Mouse (Mus musculus): Measurements from ENCODE around the gene AI464131. TPM values are rescaled to one million over a fixed set of nuclear protein-coding genes. Genes with fewer than 3 reads are reported as not detected.

AI464131 gene
- polyA plus RNA-seq, 1 experiment from 2014 or later, result 4.1 TPM

DNA sequence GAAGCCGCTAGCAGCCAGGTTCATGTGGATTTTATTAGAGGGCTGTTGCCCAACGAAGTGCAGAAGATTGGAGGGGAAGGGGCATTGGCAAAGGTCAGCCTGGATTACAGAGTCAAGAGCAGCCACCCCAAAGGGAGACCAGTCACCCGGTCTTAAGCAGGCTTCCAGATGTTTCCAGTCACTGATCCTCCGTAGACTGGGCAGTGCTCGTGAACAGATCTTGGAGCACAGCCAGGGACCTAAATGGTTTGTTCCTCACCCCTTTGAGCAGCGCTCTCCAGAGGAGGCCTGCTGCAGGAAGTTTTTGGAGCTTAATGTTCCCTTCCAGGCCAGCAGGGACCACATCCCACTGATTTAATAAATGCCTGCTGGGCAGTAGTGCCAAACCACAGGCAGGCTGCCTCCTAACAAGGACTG lies 21.3 kb downstream of the AI464131 start:
- Histone ChIP-seq H3K27me3 (peaks cover 20% of the 10 kb centered on the region), H3K4me2 (replicated peaks) (peak overlapping the region; percentile 38), H3K4me1 (peaks cover 19% of the 10 kb centered on the region), H3K9ac (0 out of 2 replicates have a peak overlapping the region, but pooled peaks have one; percentile 8), H3K9me3 (peaks cover 8% of the 10 kb centered on the region), H3K27ac (peak overlapping the region; percentile 69; the same call in 1 of the 2 replicates), H3K36me3 (peaks cover 16% of the 10 kb centered on the region; the same call in 1 of the 2 replicates), H3K4me3 (no peak overlapping the region)
- peak; percentile 79 for ATAC-seq (ENCODE audit: low FRiP score, low read depth)
- WGBS, result 7% methylated on average over 6 of the region's 6 CpGs

DNA sequence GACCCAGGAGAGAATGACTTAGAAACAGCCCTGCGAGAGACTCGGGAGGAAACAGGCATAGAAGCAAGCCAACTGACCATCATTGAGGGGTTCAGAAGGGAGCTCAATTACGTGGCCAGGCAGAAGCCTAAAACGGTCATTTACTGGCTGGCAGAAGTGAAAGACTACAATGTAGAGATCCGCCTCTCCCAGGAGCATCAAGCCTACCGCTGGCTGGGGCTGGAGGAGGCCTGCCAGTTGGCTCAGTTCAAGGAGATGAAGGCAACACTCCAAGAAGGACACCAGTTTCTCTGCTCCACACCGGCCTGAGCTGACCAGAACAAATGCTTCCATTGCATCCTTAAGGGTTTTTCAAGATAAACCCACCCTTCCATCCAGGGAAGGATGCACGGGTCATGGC lies 22.6 kb downstream of the AI464131 start:
- H3K4me1 ChIP-seq, result peaks cover 19% of the 10 kb centered on the region
- no peak for ATAC-seq (ENCODE audit: low FRiP score, low read depth)
- WGBS, result 82% methylated on average over 8 of the region's 8 CpGs
- no peak overlapping the region for H3K27ac ChIP-seq
- H3K4me2 ChIP-seq (replicated peaks), result no peak overlapping the region
- H3K36me3 ChIP-seq, result peaks cover 16% of the 10 kb centered on the region; the same call in 1 of the 2 replicates
- no peak overlapping the region for H3K4me3 ChIP-seq
- H3K27me3 ChIP-seq, result peaks cover 20% of the 10 kb centered on the region
- no peak overlapping the region for H3K9ac ChIP-seq
- H3K9me3 ChIP-seq, result 0 out of 2 replicates have a peak, but pooled peaks cover 3% of the 10 kb centered on the region

GRCm38 (mm10) chr4:41479456-41479804 lies 23.4 kb downstream of the AI464131 start:
- Histone ChIP-seq H3K27me3 (peaks cover 20% of the 10 kb centered on the region), H3K9ac (no peak overlapping the region), H3K27ac (peak overlapping the region; percentile 2; the same call in 1 of the 2 replicates), H3K4me2 (replicated peaks) (no peak overlapping the region), H3K9me3 (0 out of 2 replicates have a peak, but pooled peaks cover 3% of the 10 kb centered on the region), H3K4me3 (no peak overlapping the region), H3K4me1 (peaks cover 19% of the 10 kb centered on the region), H3K36me3 (peaks cover 16% of the 10 kb centered on the region; the same call in 1 of the 2 replicates)
- 35% methylated on average over 1 of the region's 1 CpGs for WGBS
- ATAC-seq (ENCODE audit: low FRiP score, low read depth), result no peak

DNA sequence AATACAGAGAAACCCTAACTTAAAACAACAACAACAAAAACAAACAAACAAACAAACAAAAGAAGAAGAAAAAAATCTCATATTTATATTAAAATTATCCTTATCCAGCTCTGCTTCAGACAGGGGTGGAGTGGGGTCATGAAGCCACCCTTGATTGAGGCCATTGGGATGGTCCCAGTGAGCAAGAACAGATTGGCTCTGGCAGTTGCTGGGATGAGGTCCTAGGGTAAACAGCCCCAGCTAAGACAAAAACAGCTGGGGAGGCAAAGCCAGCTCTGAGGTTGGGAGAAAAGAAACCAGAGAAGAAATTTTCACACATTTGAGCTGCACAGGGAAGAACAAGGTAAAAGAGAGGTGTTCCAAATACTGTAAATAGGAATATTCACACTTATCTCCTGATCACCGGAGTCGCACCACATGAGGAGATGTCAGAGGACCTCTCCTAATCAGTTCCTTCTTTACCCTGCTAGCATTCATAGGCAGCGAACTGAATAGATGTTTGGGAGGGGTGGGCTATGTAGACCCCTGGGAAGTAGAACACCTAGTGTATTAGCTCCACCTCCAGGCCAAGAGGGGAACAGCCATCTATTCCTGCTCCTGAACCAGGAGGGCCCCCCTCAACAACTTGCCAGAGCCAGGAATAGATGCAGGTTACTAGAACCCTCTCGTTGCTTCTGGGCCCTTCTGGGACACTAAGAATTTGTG lies 24.0 kb downstream of the AI464131 start:
- Histone ChIP-seq H3K4me3 (no peak overlapping the region), H3K4me2 (replicated peaks) (no peak overlapping the region), H3K27ac (no peak overlapping the region; the same call in 1 of the 2 replicates), H3K9me3 (0 out of 2 replicates have a peak, but pooled peaks cover 3% of the 10 kb centered on the region), H3K27me3 (peaks cover 20% of the 10 kb centered on the region), H3K36me3 (peaks cover 16% of the 10 kb centered on the region; the same call in 1 of the 2 replicates), H3K9ac (no peak overlapping the region), H3K4me1 (peaks cover 19% of the 10 kb centered on the region)
- 68% methylated on average over 4 of the region's 4 CpGs for WGBS
- ATAC-seq (ENCODE audit: low FRiP score, low read depth), result peak; percentile 28; the same call in 1 of the 2 replicates

DNA sequence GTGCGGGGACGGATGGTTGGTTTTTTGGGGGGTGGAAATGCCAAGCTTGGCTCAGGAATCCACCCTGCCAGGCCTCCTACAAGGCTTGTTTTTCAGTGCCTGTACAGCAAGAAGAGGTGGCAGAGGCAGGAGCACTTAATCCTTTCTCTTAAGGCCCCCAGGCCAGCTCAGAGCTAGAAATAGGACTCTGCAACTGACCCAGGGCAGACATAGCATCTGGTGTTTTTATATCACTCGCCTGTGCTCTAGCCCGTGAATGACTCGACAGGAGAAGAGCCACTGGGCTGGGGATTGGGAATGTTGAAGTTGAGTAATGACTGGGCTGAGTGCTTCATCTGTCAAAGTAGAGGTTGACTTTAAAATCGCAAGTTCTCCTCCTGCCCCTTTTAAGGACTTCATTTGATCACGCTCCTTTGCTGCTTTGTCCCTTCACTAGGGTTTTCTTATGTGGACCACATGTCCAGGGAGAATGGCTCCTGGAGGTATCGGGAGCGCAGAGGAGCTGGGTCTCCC lies 25.2 kb downstream of the AI464131 start:
- H3K4me3 ChIP-seq, result no peak overlapping the region
- H3K4me2 ChIP-seq (replicated peaks), result no peak overlapping the region
- H3K36me3 ChIP-seq, result peaks cover 20% of the 10 kb centered on the region; the same call in 1 of the 2 replicates
- no peak overlapping the region for H3K9ac ChIP-seq
- WGBS, result 79% methylated on average over 9 of the region's 9 CpGs
- ATAC-seq (ENCODE audit: low FRiP score, low read depth), result no peak
- no peaks in the 10 kb centered on the region for H3K9me3 ChIP-seq
- peaks cover 13% of the 10 kb centered on the region for H3K27me3 ChIP-seq
- H3K27ac ChIP-seq, result no peak overlapping the region
- peaks cover 19% of the 10 kb centered on the region for H3K4me1 ChIP-seq

GRCm38 (mm10) chr4:41471384-41471689 lies 31.5 kb downstream of the AI464131 start:
- Histone ChIP-seq H3K27me3 (no peaks in the 10 kb centered on the region), H3K4me2 (replicated peaks) (no peak overlapping the region), H3K27ac (no peak overlapping the region; the same call in 1 of the 2 replicates), H3K9me3 (no peaks in the 10 kb centered on the region), H3K9ac (peak overlapping the region; percentile 1; the same call in 1 of the 2 replicates), H3K36me3 (peaks cover 4% of the 10 kb centered on the region; the same call in 1 of the 2 replicates), H3K4me1 (peaks cover 23% of the 10 kb centered on the region), H3K4me3 (no peak overlapping the region)
- no peak for ATAC-seq (ENCODE audit: low FRiP score, low read depth)
- WGBS, result 89% methylated on average over 1 of the region's 1 CpGs

DNA sequence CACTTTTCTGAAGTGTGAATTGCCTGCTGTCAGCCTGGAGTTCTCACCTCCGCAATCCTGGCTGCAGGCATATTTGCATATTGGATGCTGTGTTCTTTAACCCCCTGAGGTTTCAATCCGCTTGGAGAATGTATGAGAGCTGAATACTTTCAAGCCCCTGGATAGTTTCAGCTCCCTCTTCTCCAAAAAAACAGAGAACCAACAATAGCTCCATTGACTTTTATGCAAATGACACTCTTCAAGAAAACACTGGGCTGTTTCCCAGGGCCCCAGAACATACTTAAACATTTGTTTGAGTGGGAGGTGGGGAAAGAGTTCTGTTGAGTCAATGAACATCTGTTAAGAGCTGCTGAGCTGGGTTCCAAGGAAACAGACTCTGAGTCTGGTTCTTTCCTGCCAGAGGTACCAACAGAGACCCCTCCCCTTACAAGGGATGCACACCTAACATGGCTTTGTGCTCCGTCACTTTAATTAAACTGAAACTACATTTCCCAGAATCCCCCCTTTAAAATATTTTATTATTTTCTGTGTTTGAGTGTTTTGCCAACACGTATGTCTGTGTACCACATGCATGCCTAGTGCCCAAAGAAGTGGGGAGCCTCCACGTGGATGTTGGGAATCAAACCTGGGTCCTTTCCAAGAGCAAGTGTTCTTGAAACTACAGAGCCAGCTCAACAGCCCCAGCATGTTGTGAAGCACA lies 32.0 kb downstream of the AI464131 start:
- Histone ChIP-seq H3K9ac (peak overlapping the region; percentile 1; the same call in 1 of the 2 replicates), H3K27ac (no peak overlapping the region; the same call in 1 of the 2 replicates), H3K9me3 (no peaks in the 10 kb centered on the region), H3K4me3 (no peak overlapping the region), H3K4me1 (peaks cover 23% of the 10 kb centered on the region), H3K27me3 (no peaks in the 10 kb centered on the region), H3K4me2 (replicated peaks) (0 out of 2 replicates have a peak overlapping the region, but pooled peaks have one; percentile 11), H3K36me3 (peaks cover 4% of the 10 kb centered on the region; the same call in 1 of the 2 replicates)
- no peak for ATAC-seq (ENCODE audit: low FRiP score, low read depth)
- WGBS, result 43% methylated on average over 5 of the region's 5 CpGs

DNA sequence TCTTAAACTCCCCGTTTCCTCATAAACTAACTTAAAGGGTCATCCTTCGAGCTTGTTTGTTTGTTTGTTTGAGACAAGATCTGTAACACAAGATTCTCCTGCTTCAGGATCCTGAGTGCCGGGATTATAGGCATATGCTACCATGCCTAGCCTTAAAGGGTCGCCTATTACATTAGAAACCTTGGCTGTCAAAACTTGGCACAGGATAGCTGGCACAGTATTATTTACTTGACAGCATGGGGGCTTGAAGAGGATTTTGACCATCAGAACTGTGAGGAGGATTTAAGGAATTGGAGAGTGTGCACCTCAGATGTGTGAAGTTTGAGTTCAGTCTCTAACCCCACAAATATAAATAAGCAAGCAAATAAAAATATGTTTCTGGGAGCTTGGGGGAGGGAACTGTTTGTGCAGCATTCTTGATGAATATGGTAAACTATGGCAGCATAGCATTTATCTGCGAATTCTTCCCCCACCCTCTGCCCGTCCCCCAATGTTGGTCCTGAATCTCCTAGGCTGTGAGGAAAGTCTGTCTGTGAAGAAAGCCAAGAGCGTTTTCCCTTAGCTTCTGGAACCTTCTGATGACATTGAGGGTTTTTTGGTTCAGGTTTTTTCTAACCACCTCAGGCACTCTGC lies 32.7 kb downstream of the AI464131 start:
- Histone ChIP-seq H3K36me3 (peaks cover 4% of the 10 kb centered on the region; the same call in 1 of the 2 replicates), H3K9me3 (no peaks in the 10 kb centered on the region), H3K27ac (no peak overlapping the region), H3K4me2 (replicated peaks) (no peak overlapping the region), H3K4me3 (no peak overlapping the region), H3K27me3 (no peaks in the 10 kb centered on the region), H3K9ac (no peak overlapping the region), H3K4me1 (peaks cover 27% of the 10 kb centered on the region)
- WGBS, result 56% methylated on average over 7 of the region's 7 CpGs
- no peak for ATAC-seq (ENCODE audit: low FRiP score, low read depth)

GRCm38 (mm10) chr4:41469199-41469598 lies 33.7 kb downstream of the AI464131 start:
- no peak overlapping the region for H3K4me3 ChIP-seq
- no peak overlapping the region for H3K9ac ChIP-seq
- H3K9me3 ChIP-seq, result no peaks in the 10 kb centered on the region
- peaks cover 4% of the 10 kb centered on the region; the same call in 1 of the 2 replicates for H3K36me3 ChIP-seq
- H3K4me1 ChIP-seq, result peaks cover 27% of the 10 kb centered on the region
- H3K27me3 ChIP-seq, result no peaks in the 10 kb centered on the region
- no peak for ATAC-seq (ENCODE audit: low FRiP score, low read depth)
- 30% methylated on average over 10 of the region's 10 CpGs for WGBS
- H3K4me2 ChIP-seq (replicated peaks), result no peak overlapping the region
- H3K27ac ChIP-seq, result no peak overlapping the region

- WGBS, result 57% methylated on average over 17 of the region's 17 CpGs
- Histone ChIP-seq H3K27me3 (no peaks in the 10 kb centered on the region), H3K4me2 (replicated peaks) (no peak overlapping the region)
Observed at GRCm38 (mm10) chr4:41468396-41469080, 34.3 kb downstream of the AI464131 start.

GRCm38 (mm10) chr4:41465287-41465665 lies 37.6 kb downstream of the AI464131 start:
- H3K4me1 ChIP-seq, result peaks cover 28% of the 10 kb centered on the region
- no peaks in the 10 kb centered on the region for H3K9me3 ChIP-seq
- ATAC-seq (ENCODE audit: low FRiP score, low read depth), result no peak
- no peaks in the 10 kb centered on the region for H3K27me3 ChIP-seq
- peak overlapping the region; percentile 73 for H3K4me3 ChIP-seq
- WGBS, result 5% methylated on average over 17 of the region's 17 CpGs
- H3K36me3 ChIP-seq, result no peaks in the 10 kb centered on the region
- H3K27ac ChIP-seq, result 0 out of 2 replicates have a peak overlapping the region, but pooled peaks have one; percentile 44
- peak overlapping the region; percentile 75 for H3K9ac ChIP-seq
- H3K4me2 ChIP-seq (replicated peaks), result peak overlapping the region; percentile 62

More at GRCm38 (mm10) chr4:41468396-41469080, 34.3 kb downstream of the AI464131 start:
- Histone ChIP-seq H3K36me3 (peaks cover under 1% of the 10 kb centered on the region; the same call in 1 of the 2 replicates), H3K9ac (no peak overlapping the region), H3K4me3 (no peak overlapping the region), H3K27ac (no peak overlapping the region), H3K9me3 (no peaks in the 10 kb centered on the region), H3K4me1 (peaks cover 33% of the 10 kb centered on the region)
- no peak for ATAC-seq (ENCODE audit: low FRiP score, low read depth)

All from limb, embryonic 13.5 days (tissue).